Mouse (Mus musculus): ENCODE measurements around the gene Papola.

Papola gene

DNA sequence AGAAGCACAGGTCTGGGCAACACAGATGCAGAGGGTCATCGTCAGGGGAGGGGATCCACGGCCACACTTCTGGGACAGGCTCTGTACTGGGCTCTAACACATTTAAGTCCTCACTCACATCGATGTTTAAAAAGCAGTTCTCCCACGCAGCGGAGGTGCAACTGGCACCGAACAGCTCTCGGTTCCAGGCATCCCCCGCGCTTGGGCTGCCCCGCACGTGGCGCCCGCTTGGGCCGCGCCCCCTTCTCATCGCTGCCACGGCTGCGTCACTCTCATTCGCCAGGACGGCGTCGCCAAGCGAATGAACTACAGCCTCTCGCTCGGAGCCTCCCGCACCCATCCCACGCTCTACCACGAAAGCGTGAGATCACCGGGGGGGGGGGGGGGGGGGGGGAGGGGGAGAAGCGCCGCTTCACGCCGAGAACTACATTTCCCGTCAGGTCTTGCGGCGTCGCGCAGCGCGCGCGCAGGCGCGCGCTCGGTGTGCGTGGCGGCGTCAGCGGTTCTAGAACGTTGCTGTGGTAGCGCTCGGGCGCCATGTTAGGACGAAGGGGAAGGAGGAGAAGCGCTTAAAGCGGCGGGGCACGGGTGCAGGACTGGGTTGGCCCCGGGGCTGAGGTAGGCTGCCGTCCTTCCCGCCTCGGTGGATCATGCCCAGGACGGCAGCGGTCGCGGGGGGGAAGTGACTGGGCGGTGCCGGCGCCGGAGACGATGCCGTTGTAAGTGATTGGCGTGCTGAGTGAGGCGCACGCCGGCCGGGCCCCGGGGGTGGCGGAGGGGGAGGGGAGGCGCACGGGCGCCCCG, at the start of gene Papola:
Gene Papola, plus strand, starts transcription at position 499 of the 804 bp plus-strand sequence.
- DNase-seq (ENCODE audit: low spot score): peak; percentile 92

DNA sequence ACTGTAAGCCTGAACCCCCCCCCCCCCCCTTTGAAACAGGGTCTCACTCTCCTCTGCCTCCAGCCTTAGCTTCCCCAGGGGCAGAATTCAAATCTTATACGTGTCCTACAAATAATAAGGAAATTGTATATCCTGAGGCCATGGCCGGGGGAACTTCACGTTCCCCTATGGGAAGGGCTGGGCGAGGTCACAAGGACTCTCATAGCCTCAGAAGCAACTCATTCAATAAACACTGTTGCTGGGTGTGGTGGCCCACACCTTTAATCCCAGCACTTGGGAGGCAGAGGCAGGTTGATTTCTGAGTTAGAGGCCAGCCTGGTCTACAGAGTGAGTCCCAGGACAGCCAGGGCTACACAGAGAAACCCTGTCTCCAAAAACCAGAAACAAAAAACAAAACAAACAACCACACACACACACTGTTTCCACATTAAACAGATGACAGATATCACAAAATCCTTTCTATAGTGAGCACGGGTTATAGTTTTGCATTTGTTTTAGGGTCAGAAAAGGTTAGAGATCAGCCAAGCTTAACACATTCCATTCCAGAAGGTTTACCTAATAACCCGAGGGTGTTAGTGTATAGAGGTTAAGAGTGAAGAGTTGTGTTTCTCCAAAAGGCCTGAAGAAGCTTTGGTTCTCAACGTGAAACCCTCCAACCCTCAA, 49.1 kb upstream of the Papola start:
- DNase-seq (ENCODE audit: low spot score): no peak

- no peak for DNase-seq (ENCODE audit: low spot score)
Observed at GRCm38 (mm10) chr12:105735889-105736251, 48.6 kb upstream of the Papola start.

DNA sequence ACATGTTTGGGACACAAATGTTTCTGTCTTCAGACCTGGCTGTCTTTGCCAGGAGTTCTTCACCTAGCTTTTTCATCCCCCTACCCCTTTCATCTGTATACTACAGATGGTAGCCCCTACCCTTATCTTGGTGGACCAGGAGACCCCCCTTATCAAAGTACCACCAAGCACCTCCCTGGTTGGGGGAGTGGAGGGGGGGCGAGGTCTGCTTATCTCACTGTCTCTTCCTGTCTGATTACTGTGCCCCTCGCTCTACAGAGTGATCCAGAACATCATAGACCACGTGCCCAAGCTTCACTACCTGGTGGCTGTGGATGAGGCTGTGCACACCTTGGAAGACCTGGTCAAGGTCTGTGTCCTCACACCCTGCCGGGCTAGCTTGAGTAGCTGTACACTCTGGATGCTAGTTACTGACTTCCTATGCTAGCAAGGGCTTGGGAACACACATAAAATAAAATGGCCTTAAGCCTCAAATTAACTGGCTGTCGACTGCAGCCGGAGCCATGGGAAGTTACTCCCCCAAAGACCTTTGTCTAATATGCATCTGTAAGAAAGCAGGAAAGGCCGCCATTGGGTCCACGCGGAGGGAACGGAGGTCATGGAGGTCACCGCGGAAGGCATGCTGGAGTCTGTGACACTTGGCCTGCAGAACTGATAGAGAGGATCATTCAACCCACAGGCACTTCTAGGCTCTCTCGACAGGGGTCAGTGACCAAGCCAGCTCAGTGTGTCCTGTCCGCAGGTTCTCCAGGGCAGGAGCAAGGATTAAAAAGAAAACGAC, 46.0 kb upstream of the Papola start:
- no peak for DNase-seq (ENCODE audit: low spot score)

- DNase-seq (ENCODE audit: low spot score): no peak
Observed at GRCm38 (mm10) chr12:105739656-105740055, 44.8 kb upstream of the Papola start.

GRCm38 (mm10) chr12:105748114-105748513, 36.4 kb upstream of the Papola start:
- no peak for DNase-seq (ENCODE audit: low spot score)

- no peak for DNase-seq (ENCODE audit: low spot score)
Observed at GRCm38 (mm10) chr12:105753813-105754212, 30.7 kb upstream of the Papola start.

DNA sequence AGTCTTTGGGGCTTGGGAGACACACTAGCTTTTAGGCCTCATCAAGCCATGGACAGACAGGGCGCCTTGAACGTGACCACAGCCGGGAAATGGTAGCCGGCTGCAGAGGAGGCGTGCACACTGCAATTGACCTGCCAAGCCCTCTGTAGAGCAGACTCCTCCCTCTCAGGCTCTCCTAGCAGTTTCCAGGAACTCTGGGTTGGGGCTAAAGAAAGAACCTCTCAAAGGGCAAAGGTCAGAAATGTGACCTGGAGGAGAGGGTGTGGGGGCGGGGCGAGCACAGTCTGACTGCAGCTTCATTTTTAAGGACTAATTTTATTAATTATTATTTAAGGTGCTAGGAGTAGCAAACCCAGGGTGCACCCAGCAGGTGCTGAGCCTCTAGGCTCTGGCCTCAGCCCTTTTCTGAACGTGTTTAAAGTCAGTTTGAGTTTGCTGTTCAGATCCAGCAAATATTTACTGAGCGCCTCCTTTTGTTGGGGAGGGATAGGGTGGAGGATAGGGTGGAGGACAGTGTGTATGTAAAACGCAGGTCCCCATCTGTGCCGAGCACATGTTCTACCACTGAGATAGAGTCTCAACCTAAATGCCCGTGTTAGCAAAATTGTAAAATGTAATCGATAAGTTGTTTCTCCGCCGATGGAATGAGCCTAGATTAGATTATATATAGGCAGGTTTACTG, 26.5 kb upstream of the Papola start:
- no peak for DNase-seq (ENCODE audit: low spot score)

- DNase-seq (ENCODE audit: low spot score): no peak
Observed at GRCm38 (mm10) chr12:105758911-105759310, 25.6 kb upstream of the Papola start.

DNA sequence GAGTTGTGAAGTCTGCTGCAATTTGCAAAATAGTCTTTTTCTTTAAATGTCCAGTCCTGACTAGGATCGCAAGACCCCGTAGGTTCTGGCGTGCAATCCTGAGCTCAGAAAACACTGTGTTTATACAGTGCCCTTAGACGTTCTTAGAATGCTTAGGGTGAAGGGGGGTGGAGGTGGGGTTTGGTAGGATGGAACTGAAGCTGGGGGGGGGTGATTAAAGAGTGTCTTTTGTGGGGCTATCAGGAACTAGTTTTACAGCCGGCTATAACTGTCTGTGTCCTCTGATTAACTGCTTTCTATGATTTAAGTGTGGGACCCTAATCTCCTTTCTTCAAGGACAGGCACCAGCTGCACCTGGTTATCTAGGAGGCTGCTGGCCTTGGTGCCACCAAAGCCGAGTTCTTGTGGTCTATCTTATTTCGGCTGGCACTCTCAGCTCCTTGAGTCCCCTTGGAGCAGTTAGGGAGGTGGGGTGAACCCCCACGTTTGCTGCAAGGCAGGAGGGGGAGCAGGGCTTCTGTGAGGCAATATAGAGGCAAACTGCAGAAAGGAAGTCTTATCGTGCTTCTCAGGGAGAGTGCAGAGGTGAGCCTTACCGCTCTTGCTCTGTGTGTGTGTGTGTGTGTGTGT, 24.5 kb upstream of the Papola start:
- peak; percentile 65 for DNase-seq (ENCODE audit: low spot score)

DNA sequence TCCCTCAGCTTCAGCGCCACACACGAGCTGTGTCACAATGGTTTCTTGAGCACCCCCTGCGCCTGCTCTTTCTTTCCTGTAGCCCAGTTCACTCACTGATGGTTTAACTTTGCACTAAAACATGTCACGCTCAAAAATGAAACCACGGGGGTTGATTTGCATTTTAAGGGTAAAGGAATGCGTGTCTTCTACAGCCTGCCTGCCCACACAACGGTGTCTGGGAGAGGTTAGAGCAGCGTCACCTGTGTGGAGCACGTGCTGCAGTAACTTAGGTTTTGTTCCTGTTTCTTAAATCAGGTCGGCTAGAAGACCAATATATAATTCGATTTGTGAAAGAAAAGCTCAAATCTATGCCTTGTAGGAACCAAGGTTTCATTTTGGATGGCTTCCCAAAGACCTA, 23.3 kb upstream of the Papola start:
- no peak for DNase-seq (ENCODE audit: low spot score)

DNA sequence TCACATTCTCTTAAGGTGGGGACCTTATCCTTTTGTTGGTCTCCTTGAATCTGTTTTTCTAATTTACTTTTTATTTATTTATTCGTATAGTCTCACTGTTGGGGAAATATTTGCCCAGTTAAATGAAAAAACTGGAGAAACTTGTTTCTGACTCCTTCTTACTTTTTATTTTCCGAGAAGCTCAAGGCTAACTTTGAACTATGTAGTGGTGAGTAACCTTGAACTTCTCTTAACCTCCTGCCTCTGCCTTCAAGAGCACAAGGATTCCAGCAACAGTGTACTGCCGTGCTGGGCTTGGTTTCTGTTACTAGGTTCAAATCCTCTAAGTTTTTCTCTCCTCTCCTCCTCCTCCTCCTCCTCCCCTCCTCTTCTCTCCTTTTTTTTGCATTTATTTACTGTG, 22.9 kb upstream of the Papola start:
- no peak for DNase-seq (ENCODE audit: low spot score)

- no peak for DNase-seq (ENCODE audit: low spot score)
Observed at GRCm38 (mm10) chr12:105769700-105770099, 14.8 kb upstream of the Papola start.

DNA sequence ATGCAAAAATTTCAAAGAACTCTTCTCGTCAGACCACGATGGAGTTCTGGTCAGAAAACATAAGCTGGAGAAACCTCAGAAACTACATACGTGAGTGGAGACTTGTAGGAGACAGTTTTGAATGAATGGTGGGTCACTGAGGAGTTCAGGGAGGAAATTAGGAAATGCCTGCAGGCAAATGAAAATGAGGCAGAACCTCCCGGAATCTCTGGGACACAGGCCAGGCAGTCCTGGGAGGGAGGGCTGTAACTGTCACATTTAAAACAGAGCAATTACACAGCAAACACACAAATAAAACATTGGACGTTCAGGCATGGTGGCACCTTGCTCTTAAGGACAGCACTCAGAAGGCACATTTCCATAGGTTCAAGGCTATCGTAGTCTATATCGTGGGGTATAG, 9.6 kb upstream of the Papola start:
- no peak for DNase-seq (ENCODE audit: low spot score)

DNA sequence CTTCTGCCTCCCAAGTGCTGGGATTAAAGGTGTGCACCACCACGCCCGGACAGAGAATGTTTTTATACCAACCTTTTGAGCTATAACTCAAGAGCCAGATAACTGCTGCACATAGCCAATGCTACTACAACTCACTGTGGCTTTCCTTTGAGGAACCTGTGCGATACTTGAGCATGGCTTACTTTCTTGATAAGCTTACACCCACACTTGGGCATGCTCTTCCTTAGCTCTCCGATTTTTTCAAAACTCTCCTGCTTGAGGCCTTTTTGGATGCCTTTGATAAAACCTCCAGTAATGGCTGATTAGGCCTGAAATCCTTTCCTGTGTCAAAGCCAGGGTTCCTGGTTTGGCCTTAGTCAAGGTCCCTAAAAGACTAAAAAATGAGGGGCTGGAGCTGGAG, 6.8 kb upstream of the Papola start:
- DNase-seq (ENCODE audit: low spot score): no peak

DNA sequence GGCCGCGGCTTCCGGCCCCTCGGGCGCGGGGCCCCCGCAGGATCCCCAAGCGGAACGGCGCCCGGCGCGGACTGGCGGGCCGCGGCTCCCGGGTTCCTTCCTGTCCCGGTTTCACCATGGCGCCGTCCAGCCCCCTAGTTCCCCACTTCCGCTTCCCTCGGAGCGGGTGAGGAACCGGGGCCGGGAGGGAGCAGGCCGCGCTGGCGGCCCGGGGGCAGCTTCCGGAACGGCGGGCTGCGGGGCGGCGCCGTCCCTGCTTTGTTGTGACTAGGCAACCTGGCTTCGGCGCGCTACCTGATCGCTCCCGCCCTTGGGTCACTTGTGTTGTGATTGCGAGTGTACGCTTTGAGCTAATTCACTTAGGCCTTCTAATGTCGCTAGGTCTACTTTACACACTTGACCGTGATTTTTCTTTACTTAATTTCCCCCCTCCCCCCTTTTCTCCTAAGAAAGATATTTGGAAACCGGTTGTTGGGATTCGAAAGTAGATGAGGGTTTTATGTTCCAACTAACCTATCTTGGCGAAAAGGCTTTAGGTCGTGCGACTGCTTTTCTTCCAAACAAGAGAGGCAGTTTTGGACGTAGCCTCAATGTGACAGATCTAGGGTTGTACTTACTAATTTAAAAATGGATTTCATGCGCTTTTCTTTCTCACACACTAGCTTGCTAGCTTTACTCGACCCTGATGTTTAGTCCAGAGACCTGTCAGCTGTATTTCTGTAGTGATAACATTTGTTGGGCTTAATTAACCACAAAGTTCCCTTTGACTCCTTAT, 693 bp downstream of the Papola start:
- peak; percentile 83 for DNase-seq (ENCODE audit: low spot score)

- no peak for DNase-seq (ENCODE audit: low spot score)
Observed at GRCm38 (mm10) chr12:105786113-105786512, 1.6 kb downstream of the Papola start.

DNA sequence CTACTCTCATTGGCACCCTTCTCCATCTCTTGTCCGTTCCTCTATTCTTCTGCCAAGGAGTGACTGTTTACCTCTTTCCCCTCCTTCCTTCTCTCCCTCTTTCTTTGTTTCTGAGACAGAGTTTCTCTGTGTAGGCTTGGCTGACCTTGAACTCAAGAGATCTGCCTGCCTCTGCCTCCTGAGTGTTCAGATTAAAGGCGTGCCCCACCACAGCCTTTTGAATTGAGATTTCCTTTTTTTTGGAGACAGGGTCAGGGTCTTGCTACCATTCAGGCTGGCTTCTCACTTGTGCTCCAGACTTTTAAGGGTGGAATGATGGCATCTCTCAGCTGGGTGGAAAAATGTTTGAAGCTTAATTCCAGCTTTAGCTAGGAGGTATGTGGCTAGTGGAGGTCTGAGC, 3.1 kb downstream of the Papola start:
- DNase-seq (ENCODE audit: low spot score): no peak

- DNase-seq (ENCODE audit: low spot score): no peak
Observed at GRCm38 (mm10) chr12:105789885-105790284, 5.4 kb downstream of the Papola start.

- DNase-seq (ENCODE audit: low spot score): no peak
Observed at GRCm38 (mm10) chr12:105794896-105795295, 10.4 kb downstream of the Papola start.

GRCm38 (mm10) chr12:105798001-105798400, 13.5 kb downstream of the Papola start:
- DNase-seq (ENCODE audit: low spot score): no peak
